Mouse (Mus musculus): ENCODE data around the gene Wars2. TPM values are rescaled to one million over a fixed set of nuclear protein-coding genes. Genes with fewer than 3 reads are reported as not detected.

Wars2 gene
- total RNA-seq, 2 experiments from 2014 or later = 14.6 to 15.3 TPM

DNA sequence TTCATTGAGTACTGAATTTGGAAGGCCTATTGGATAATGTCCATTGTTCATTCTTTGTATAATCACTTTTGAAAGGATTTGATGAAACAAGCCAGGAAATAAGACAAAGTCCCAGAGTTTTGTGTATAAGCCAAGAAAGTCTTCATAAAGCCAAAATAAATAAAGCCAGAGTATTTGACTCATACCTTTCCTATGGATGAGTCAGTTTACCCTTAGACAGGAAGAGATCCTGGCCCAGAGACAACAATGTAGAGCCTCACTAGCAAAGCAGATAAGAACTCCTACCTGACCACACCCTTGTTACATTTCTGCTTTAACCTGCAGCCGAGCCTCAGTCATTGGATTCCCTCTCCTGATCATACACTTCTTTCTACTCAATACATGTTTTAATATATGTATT, 47.2 kb downstream of the Wars2 start:
- no peak for DNase-seq

DNA sequence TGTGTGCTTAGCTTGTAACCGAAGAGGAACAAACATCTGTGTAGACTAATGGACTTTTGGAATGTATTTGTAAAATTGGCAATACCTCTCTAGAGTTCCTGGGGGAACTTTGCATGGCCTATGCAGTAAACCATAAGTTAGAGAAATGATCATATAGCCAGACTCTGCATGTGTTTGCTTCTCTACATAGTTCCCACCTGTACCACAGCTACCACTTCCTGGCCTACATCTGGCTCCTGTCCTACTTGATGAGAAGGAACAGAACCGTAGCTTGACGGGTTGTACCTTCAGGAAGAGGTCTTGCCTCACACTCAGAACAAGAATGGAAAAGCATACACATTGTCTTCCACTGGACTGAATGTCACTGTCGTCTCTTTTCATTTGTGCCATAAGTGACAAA, 52.7 kb downstream of the Wars2 start:
- no peak for DNase-seq

DNA sequence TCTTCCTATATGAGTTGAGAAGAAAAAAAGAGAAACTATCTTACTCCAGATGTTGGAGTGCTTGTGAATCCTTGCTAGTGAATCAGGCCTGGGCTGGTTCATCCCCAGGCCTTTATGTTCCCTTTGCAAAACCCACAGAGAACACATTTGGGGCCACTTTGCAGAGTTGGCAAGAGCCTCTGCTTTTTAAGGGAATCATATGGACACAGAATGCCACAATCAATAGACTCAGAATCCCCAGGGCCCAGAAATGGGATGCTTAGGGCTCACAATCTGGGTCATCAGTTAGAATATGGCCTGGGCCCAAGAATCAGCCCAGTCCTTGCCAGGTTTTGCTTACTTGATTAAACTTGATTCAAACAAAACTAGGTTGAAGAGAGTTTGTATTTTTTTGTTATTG, 62.5 kb downstream of the Wars2 start:
- no peak for DNase-seq

DNA sequence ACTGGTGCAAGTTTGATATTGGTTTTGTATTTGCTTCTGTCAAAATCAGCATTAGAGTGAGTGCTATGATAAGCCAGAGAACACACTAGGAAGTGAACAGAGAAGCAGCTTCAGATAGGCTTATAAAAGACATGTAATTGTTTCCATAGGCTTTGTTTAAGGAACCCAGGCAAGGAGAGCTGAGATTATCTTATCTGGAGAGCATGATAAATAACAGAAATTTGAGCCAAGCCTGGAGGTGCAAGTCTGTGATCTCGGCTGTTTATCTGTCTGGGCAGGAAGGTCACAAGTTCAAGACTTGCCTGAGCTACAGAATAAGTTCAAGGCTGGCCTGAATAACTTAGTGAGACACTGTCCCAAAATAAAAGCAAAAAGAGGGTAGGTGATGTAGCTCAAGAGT, 67.5 kb downstream of the Wars2 start:
- DNase-seq = no peak

DNA sequence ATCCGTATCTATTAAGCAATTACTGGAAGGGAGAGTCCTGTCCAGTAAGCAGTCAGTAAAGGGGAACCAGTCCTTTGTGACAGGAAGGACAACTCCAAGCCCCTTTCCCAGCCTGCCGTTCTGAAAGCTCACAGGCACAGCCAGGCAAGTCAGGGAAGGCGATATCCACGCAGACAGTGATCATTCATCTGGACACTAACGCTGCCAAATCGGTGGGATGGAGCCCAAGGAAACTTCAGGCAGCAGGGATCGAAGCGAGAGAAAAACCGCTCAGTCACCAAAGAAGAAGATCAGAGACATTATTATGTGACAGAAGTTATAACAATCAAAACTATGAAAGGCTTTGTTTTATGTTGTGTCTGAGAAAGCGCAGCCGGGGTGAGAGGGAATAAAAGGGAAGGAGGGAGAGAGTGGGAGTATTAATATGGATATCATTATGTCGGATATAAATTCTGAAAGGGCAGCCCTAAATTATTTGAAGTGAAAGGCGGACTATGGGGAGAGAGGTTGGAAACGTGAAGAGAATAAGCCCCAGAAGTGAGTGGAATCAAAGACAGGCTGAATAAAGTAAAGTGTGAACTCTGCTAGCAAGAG, 70.3 kb downstream of the Wars2 start:
- no peak for DNase-seq

DNA sequence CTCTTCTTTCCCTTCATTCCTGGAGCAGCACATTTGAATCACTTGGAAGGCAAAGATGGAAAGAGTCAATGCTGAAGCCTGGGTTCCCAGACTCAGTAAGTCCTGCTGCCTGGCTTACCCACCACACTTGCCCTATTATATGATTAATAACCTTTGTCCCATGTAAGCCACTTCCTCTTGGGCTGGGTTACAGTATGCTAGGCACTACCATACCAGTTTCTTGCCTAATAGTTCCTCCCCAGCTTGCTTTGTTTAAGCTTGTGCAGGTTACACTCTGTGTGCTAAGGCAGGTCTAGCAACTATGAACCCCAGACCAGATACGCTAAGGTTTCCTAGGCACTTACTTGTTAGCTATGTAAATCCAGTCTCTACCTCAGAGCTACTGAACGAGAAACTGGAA, 86.9 kb downstream of the Wars2 start:
- DNase-seq = no peak

DNA sequence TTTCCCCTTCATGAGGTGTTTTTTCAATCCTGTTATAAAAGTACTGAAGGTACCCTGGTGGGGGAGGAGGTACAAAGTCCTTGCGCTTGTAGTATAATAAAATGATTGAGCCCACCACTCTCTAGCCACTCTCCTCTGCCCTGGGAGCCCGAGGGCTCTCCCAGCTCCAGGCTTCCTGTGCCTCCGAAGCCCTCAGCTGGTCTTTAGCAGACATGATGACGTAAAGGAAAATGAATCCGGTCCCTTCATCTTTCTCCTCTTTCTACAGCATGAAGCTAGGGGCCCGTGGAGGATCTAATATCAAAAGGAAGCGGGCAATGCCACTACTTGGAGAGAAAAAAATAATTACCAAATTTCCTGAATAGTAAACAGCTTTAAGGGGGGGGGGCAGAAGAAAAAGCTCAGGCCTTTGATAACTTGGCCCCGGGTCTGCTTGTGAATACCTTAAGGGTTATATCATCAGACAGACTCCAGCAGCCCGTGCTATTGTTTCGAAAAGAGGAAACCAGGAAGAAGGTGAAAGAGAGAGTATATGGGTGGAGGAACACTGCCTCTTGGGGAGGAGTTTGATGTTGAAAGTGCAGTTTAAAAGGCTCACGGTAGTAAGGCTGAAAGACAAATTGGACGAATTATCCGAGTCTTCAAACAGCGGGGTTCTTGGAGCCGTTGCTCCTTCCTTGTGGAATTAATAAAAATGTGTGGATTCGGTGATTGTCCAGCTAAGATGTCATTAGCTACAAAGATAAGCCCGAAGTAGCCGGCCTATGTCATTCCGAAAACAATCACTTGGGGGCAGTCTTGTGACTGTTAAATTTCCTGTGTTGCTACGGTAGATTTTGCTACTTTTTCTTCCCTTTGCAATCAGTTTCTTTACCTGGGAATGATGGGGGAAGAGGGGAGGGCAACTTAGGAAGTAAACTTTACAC, 92.8 kb downstream of the Wars2 start:
- DNase-seq = peak; percentile 50 to 58

DNA sequence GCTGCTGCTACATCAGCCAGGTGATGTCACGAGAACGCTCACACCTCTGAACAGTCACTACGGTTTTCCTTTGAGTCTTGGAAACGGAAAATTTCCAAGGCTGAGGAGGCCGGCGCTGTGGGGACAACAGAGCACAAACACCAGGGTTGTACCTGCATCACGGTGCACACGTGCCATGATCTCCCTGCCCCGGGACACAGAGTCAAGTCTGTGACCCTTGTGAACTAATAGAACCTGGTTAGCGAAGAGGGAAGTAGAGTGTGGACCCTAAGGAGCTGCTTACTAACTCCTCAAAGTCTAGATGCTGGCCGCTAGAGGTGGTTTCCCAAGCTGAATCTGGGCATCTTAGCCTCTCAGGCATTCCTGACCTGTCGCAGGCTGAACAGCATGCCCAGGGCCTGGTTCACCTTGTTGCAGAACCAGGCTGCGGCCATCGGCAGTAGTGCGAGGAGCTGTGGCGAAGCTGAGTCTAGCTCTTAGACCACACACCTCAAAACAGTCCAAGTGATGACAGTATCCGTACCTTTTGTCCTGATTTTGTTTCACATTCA, 93.5 kb downstream of the Wars2 start:
- no peak for DNase-seq

DNA sequence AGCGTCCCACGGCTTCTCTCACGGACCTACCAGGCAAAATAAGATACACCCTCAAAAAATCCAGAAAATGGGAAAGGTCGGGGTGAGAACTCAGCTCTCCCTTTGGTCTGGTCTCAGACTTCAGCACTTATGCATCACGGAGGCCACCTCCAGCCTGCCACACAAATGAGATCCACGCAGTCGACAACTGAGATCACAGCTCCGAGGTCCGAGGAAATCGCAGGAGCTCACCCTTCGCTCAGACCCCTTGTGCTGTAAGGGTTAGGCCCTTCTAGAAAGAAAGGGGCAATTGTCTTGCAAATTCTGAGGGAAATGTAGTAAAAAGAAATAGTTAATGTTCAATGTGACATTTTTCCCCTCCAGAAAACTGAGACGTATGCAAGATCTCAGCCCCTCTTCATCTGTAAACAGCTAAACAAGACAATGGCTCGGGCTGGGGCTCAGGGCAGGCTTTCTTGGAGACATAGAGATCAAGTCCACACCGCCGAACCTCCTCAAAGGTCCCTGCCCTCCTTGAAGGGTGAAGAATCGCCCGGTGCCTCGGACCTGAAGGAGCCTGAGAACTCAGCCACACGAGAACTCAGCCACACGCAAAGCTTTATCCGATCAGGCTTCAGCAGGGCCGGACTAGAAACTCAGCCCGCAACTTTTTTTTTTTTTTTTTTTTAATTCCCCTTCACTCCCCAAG, 94.4 kb downstream of the Wars2 start:
- no peak for DNase-seq

DNA sequence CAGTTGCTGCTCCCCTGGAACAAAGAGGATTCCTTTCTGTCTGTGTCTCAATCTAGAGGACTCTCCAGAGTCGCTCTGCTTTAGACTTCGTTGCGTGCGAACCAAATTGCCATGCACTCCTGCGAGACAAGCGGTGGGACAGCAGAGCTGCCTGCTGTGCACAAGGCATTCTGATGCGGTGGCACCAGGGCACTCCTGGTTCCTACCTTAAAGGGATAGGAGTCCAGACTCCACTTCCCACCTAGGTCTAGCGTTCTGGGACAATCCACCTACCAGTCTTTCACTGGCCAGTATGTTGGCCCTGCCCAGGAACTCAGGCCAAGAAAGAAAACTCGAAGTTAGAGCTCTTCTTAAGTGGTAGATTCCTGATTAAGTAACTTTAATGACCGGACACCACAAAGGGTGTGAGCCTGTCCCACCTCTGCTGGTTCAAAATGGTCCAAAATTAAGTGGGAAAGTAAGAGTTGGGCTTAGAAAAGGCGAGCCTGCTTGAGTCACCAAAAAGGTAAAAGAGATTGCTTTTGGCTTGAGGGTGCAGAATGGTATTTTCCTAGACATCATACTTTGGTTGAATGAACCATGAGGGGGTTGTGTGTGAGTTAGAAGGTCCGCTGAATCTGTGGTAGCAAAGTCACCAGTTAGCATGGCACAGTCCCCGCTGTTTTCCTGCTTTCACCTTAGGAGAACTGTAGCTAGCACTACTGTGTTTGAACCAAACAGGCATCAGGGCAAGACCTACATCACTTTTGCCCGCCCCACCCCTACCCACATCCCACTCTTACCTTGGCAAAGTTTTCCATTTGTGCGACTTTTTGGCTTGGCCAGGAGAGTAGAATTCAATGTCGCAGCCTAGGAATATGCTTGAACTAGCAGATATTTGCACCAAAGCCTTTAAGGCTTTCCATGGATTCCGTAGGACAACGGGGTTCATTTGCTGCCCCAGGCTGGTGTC, 95.2 kb downstream of the Wars2 start:
- no peak for DNase-seq

DNA sequence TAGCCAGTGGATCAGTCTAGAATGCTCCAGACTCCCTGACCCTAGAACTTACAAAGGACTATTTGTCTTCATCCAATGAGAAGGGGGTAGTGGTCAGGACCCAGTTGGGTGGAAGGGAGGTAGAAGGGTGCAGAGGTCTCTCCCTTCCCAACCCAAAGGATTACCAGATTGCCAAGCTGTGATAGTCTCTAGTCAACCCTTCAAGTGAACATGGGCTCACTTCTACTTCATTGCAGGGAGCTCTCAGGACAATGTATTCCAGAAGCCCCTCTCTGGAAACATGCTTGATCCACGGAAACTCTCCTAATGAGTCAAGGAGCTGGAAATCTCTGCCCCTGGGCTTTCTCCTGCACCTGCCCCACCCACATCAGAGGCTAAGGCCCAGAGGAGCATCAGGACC, 97.8 kb downstream of the Wars2 start:
- no peak for DNase-seq

DNA sequence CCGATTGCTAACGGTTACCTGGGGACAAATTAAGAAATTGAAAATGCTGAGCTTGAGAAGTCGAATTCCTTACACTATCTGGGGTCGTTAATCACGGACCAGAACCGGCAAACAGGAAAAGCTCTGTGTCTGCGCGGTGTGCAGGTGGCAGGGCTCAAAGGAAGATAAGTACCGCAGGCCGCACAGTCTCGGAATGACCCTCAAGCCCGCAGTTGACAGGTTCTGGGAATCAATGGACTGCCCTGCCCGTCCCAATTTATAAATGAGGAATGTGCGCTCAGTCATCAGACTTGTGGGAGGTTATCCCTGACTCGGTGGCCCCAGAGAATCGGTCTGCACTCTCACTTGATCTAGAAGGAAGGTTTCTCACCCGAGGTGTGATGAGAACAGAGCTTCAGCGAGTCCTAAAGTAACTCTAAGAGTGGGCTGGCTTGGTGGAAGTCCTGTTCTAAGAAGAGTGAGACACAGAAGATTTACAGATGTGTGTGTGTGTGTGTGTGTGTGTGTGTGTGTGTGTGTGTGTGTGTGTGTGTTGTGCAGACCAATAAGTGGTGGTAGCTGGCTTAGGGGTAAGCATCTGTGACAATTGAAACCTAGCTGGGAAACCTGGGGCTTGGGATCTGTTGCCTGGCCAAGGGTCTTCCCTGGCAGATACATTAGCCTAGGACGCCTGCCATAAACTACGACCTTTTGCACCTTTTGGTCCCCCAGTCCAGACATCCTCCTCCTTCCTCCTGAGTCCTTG, 98.6 kb downstream of the Wars2 start:
- DNase-seq = no peak

DNA sequence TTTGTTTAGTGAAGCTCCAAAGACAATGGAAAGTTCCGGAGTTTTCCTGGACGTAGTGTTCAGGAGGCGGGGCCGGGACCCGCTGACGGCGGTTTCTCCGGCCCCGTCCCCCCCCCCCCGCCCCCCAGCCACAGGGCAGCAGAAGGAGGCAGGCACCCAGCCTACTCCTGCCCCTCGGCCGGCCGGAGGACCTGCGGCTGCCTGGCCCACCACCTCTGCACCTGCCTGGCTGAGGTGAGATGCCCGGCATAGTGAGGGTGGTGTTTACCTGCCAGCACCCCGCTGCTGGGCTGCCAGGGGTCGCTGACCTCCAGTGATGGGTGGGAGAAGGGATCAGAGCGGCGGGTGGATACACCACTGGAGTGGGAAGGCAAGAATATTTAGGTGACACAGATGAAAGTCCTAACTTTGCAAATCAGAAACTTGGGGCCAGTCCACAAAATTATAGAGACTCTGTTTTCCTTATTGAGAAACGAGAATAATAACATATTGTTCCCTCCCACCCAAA, 99.4 kb downstream of the Wars2 start, which contains the start of gene Tbx15:
Gene Tbx15, plus strand, starts transcription at position 169 of the 508 bp plus-strand sequence.
- DNase-seq = no peak

DNA sequence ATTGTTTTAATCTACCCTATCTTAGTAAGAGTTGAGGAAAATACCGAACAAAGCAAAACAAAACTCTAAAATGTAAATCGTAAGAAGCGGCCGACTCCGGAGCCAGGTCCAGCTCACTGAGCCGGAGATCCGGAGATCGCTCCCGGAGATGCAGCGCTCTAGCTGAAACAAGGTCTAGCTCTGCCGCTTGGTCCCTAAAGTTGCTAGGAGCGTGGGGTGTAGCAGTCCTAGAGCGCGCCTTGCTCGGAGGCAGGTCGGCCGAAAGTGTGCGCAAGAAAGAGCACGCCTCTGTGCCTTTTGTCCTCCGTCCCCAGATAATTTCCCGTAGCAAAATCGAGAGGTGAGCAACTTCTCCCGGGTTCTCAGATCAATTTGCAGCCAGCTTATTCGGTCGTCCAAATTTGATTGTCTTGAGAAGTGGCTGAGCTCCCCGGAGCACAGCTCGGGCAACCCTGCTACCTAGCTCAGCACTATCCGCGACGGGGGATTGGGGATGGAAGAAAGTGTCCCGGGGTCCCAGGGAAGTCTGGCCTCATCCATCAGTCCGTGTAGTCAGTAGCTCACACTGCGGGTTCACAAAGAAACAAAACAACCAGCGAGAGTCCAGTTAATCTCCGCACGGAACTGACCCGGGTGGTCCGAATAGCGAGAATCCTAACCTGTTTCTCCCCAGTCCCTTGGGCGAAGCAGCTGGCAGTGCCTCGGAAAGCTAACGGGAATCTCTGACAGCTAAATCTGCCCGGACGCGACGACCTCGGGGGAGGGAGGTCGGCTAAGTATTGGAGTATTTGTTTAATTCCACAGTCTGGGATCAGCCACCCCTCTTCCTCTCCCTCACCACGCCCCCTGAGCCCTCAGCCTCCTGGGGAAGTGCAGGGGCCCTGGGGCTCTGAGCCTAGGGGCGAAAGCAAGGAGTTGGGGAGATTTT, 100.2 kb downstream of the Wars2 start:
- peak in 1 of 2 experiments; percentile 6 for DNase-seq

DNA sequence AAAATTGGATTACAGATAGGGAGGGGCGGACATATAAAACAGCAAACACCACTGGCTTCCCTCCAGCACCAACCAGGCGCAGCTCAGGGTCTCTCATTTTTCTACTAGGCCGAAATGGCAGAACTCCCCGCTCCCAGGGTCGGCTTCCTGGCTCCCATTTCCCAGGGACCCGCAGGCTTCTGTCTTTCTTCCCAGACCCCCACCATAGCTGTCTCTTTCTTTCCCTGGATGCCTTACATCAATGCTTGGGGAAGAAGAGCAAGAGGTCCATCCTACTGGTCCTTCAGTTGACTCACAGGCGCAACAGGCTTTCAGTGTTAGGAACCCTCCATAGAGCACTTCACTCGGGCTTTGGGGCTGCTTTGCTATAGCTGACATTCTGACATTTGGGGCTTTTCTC, 101.6 kb downstream of the Wars2 start:
- DNase-seq = no peak

DNA sequence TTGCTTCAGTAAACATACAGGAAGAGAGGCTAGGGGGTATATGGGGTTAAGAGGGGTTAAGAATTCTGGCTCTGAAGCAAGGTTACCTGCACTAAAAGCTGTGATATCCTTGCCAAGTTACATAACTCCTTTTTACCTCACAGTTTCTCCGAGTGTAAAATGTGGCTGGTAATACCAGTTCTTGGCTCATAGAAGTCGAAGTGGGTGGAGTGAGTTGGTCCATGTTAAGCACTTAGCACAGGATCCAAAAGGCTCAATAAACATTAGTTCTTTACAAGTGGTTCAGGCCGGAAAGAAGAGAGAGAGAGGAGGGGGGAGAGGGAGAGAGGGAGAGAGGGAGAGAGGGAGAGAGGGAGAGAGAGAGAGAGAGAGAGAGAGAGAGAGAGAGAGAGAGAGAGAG, 104.5 kb downstream of the Wars2 start:
- no peak for DNase-seq

DNA sequence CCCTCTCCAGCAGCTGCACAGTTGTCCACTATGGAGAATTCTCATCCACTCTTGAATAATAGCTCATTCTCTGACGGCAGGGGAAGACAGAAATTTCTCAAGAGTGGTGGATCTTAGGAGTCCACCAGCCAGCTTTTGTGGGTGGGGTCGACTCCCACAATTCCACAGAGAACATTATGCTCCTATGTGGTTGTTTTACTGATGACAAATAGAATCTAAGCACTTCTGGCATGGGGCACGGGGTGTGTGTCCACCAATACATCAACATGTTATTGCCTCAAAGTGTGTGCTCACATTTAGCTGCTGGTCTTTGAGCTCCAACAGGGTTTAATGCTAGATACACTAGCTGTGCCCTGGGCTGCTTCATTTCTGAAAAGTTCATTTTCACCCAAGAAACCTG, 105.8 kb downstream of the Wars2 start:
- DNase-seq = no peak

DNA sequence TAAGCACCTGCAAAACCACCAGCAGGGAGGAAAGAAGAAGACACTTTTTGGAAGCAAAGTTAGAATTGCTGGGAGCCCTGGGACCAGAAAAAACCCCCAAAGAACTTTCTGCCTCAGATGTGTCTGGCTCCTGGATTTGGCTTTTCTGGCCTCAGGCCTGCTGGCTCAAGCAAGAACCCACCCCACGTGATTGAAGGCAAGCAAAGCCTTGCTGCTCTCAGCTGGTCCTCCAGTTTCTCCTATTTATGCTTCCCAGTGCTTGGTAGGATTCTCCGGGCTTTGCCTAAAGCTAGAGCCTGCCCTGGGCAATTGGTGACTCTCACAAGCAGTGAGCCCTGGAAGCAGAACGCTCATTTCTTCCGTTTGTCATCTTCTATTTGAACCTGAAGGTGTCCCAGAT, 106.7 kb downstream of the Wars2 start:
- no peak for DNase-seq

DNA sequence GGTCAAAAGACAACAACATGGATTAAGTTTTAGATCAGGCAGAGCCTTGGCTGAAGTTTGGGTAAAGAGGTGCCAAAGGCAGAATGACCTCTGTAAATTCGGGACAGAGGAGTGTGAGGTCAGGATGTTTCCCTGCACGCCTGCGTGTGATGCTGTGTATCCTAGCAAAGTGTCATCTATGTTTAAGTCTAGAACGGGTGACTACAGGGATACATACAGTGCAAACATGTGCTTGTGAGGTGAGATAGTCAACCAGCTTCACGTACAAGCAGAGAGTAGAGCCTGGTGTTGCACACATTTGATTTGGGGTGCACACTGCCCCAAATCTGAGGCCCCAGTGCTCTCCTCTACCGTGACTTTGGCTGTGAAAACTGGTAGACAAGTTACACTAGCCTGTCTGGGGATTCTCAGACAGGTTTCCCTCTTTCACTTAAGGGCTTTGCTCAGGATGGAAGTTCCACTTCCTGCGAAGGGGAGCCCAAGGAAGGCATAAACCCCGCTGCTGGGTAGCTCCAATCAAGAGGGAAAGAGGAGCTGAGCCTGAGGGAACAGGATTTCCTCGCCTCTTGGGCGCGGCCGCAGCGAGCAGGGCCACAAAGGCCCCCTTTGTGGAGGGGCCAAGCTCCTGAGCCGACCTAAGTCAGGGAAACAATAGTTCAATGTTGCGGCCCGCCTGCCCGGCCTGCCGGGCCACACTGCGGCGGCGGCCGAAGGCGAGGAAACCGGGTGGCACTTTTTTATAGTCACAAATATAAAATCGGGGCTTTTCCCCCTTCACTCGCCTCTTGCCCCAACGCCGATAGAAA, 107.3 kb downstream of the Wars2 start:
- DNase-seq = no peak

Data from adrenal gland, postnatal 36 days (tissue).